Mouse (Mus musculus): ENCODE measurements around the gene 1700029I15Rik. TPM values are rescaled to one million over a fixed set of nuclear protein-coding genes. Genes with fewer than 3 reads are reported as not detected.
A peak's percentile ranks its signal among the peaks of the same experiment; 100 is the strongest.

1700029I15Rik gene
- polyA plus RNA-seq, 1 experiment from 2014 or later: 2.6 TPM

- Histone ChIP-seq H3K9me3 (ENCODE audit: control insufficient read depth, low read depth, low read length) (no peaks in the 10 kb centered on the region), H3K9ac (replicated peaks; ENCODE audit: low read depth, low read length) (no peak overlapping the region), H3K27me3 (ENCODE audit: control insufficient read depth, insufficient read depth, low read length) (no peaks in the 10 kb centered on the region), H3K36me3 (ENCODE audit: control insufficient read depth, insufficient read depth, low read length) (peaks cover 35% of the 10 kb centered on the region), H3K4me1 (ENCODE audit: control insufficient read depth, insufficient read depth, low read length) (no peaks in the 10 kb centered on the region), H3K27ac (ENCODE audit: low read length) (no peak overlapping the region), H3K4me2 (replicated peaks; ENCODE audit: low read depth, low read length) (no peak overlapping the region), H3K4me3 (ENCODE audit: low read depth, low read length) (no peak overlapping the region)
- WGBS: 82% methylated on average over 6 of the region's 6 CpGs
- ATAC-seq (ENCODE audit: insufficient number of reproducible peaks, insufficient read depth, low FRiP score, low read depth): no peak
These were observed 22.4 kb downstream of the 1700029I15Rik start for GRCm38 (mm10) chr2:92404737-92405136.

- 89% methylated on average over 7 of the region's 7 CpGs for WGBS
- no peak overlapping the region for H3K9ac ChIP-seq (replicated peaks; ENCODE audit: low read depth, low read length)
- H3K27ac ChIP-seq (ENCODE audit: low read length): no peak overlapping the region
- ATAC-seq (ENCODE audit: insufficient number of reproducible peaks, insufficient read depth, low FRiP score, low read depth): no peak
- no peak overlapping the region for H3K4me3 ChIP-seq (ENCODE audit: low read depth, low read length)
- no peaks in the 10 kb centered on the region for H3K9me3 ChIP-seq (ENCODE audit: control insufficient read depth, low read depth, low read length)
- H3K4me2 ChIP-seq (replicated peaks; ENCODE audit: low read depth, low read length): no peak overlapping the region
- H3K4me1 ChIP-seq (ENCODE audit: control insufficient read depth, insufficient read depth, low read length): no peaks in the 10 kb centered on the region
- H3K36me3 ChIP-seq (ENCODE audit: control insufficient read depth, insufficient read depth, low read length): peaks cover 43% of the 10 kb centered on the region
- no peaks in the 10 kb centered on the region for H3K27me3 ChIP-seq (ENCODE audit: control insufficient read depth, insufficient read depth, low read length)
These were observed 23.3 kb downstream of the 1700029I15Rik start for GRCm38 (mm10) chr2:92405687-92406086.

GRCm38 (mm10) chr2:92408309-92409045 is 26.1 kb downstream of the 1700029I15Rik start:
- Histone ChIP-seq H3K9ac (replicated peaks; ENCODE audit: low read depth, low read length) (no peak overlapping the region), H3K27ac (ENCODE audit: low read length) (no peak overlapping the region), H3K9me3 (ENCODE audit: control insufficient read depth, low read depth, low read length) (no peaks in the 10 kb centered on the region), H3K4me2 (replicated peaks; ENCODE audit: low read depth, low read length) (no peak overlapping the region), H3K4me1 (ENCODE audit: control insufficient read depth, insufficient read depth, low read length) (no peaks in the 10 kb centered on the region), H3K36me3 (ENCODE audit: control insufficient read depth, insufficient read depth, low read length) (peaks cover 68% of the 10 kb centered on the region), H3K27me3 (ENCODE audit: control insufficient read depth, insufficient read depth, low read length) (no peaks in the 10 kb centered on the region), H3K4me3 (ENCODE audit: low read depth, low read length) (no peak overlapping the region)
- WGBS: 86% methylated on average over 18 of the region's 18 CpGs
- ATAC-seq (ENCODE audit: insufficient number of reproducible peaks, insufficient read depth, low FRiP score, low read depth): no peak

- no peak for ATAC-seq (ENCODE audit: insufficient number of reproducible peaks, insufficient read depth, low FRiP score, low read depth)
- H3K27ac ChIP-seq (ENCODE audit: low read length): no peak overlapping the region
- no peaks in the 10 kb centered on the region for H3K4me1 ChIP-seq (ENCODE audit: control insufficient read depth, insufficient read depth, low read length)
- H3K36me3 ChIP-seq (ENCODE audit: control insufficient read depth, insufficient read depth, low read length): peaks cover 83% of the 10 kb centered on the region
- H3K27me3 ChIP-seq (ENCODE audit: control insufficient read depth, insufficient read depth, low read length): no peaks in the 10 kb centered on the region
- H3K9ac ChIP-seq (replicated peaks; ENCODE audit: low read depth, low read length): no peak overlapping the region
- no peaks in the 10 kb centered on the region for H3K9me3 ChIP-seq (ENCODE audit: control insufficient read depth, low read depth, low read length)
- no peak overlapping the region for H3K4me2 ChIP-seq (replicated peaks; ENCODE audit: low read depth, low read length)
- 91% methylated on average over 10 of the region's 10 CpGs for WGBS
- H3K4me3 ChIP-seq (ENCODE audit: low read depth, low read length): no peak overlapping the region
These were observed 29.4 kb downstream of the 1700029I15Rik start for GRCm38 (mm10) chr2:92411705-92412104.

GRCm38 (mm10) chr2:92421723-92422387 is 39.5 kb downstream of the 1700029I15Rik start:
- H3K4me3 ChIP-seq (ENCODE audit: low read depth, low read length): no peak overlapping the region
- peaks cover 39% of the 10 kb centered on the region for H3K36me3 ChIP-seq (ENCODE audit: control insufficient read depth, insufficient read depth, low read length)
- H3K9ac ChIP-seq (replicated peaks; ENCODE audit: low read depth, low read length): no peak overlapping the region
- H3K27ac ChIP-seq (ENCODE audit: low read length): no peak overlapping the region
- ATAC-seq (ENCODE audit: insufficient number of reproducible peaks, insufficient read depth, low FRiP score, low read depth): no peak
- H3K27me3 ChIP-seq (ENCODE audit: control insufficient read depth, insufficient read depth, low read length): no peaks in the 10 kb centered on the region
- H3K4me2 ChIP-seq (replicated peaks; ENCODE audit: low read depth, low read length): no peak overlapping the region
- H3K9me3 ChIP-seq (ENCODE audit: control insufficient read depth, low read depth, low read length): no peaks in the 10 kb centered on the region
- peaks cover 20% of the 10 kb centered on the region for H3K4me1 ChIP-seq (ENCODE audit: control insufficient read depth, insufficient read depth, low read length)
- WGBS: 89% methylated on average over 7 of the region's 7 CpGs

GRCm38 (mm10) chr2:92422388-92423135 is 40.2 kb downstream of the 1700029I15Rik start:
- H3K36me3 ChIP-seq (ENCODE audit: control insufficient read depth, insufficient read depth, low read length): peaks cover 34% of the 10 kb centered on the region

GRCm38 (mm10) chr2:92423156-92423555 is 40.8 kb downstream of the 1700029I15Rik start:
- no peak for ATAC-seq (ENCODE audit: insufficient number of reproducible peaks, insufficient read depth, low FRiP score, low read depth)
- H3K36me3 ChIP-seq (ENCODE audit: control insufficient read depth, insufficient read depth, low read length): peaks cover 34% of the 10 kb centered on the region
- no peaks in the 10 kb centered on the region for H3K27me3 ChIP-seq (ENCODE audit: control insufficient read depth, insufficient read depth, low read length)
- no peaks in the 10 kb centered on the region for H3K9me3 ChIP-seq (ENCODE audit: control insufficient read depth, low read depth, low read length)
- no peak overlapping the region for H3K4me3 ChIP-seq (ENCODE audit: low read depth, low read length)
- 92% methylated on average over 9 of the region's 9 CpGs for WGBS
- H3K9ac ChIP-seq (replicated peaks; ENCODE audit: low read depth, low read length): no peak overlapping the region
- peaks cover 30% of the 10 kb centered on the region for H3K4me1 ChIP-seq (ENCODE audit: control insufficient read depth, insufficient read depth, low read length)
- H3K4me2 ChIP-seq (replicated peaks; ENCODE audit: low read depth, low read length): no peak overlapping the region
- H3K27ac ChIP-seq (ENCODE audit: low read length): no peak overlapping the region

More at GRCm38 (mm10) chr2:92422388-92423135, 40.2 kb downstream of the 1700029I15Rik start:
- Histone ChIP-seq H3K4me3 (ENCODE audit: low read depth, low read length) (no peak overlapping the region), H3K9me3 (ENCODE audit: control insufficient read depth, low read depth, low read length) (no peaks in the 10 kb centered on the region), H3K27ac (ENCODE audit: low read length) (no peak overlapping the region), H3K27me3 (ENCODE audit: control insufficient read depth, insufficient read depth, low read length) (no peaks in the 10 kb centered on the region), H3K4me2 (replicated peaks; ENCODE audit: low read depth, low read length) (no peak overlapping the region), H3K9ac (replicated peaks; ENCODE audit: low read depth, low read length) (no peak overlapping the region), H3K4me1 (ENCODE audit: control insufficient read depth, insufficient read depth, low read length) (peaks cover 24% of the 10 kb centered on the region)
- ATAC-seq (ENCODE audit: insufficient number of reproducible peaks, insufficient read depth, low FRiP score, low read depth): no peak
- 73% methylated on average over 10 of the region's 10 CpGs for WGBS

- Histone ChIP-seq H3K4me1 (ENCODE audit: control insufficient read depth, insufficient read depth, low read length) (peaks cover 34% of the 10 kb centered on the region), H3K36me3 (ENCODE audit: control insufficient read depth, insufficient read depth, low read length) (peaks cover 34% of the 10 kb centered on the region), H3K27ac (ENCODE audit: low read length) (peak overlapping the region; percentile 90), H3K4me2 (replicated peaks; ENCODE audit: low read depth, low read length) (no peak overlapping the region), H3K27me3 (ENCODE audit: control insufficient read depth, insufficient read depth, low read length) (no peaks in the 10 kb centered on the region), H3K9me3 (ENCODE audit: control insufficient read depth, low read depth, low read length) (no peaks in the 10 kb centered on the region), H3K9ac (replicated peaks; ENCODE audit: low read depth, low read length) (no peak overlapping the region), H3K4me3 (ENCODE audit: low read depth, low read length) (no peak overlapping the region)
- WGBS: 75% methylated on average over 9 of the region's 9 CpGs
- peak; percentile 47 for ATAC-seq (ENCODE audit: insufficient number of reproducible peaks, insufficient read depth, low FRiP score, low read depth)
These were observed 41.5 kb downstream of the 1700029I15Rik start for GRCm38 (mm10) chr2:92423702-92424461.
